Mouse (Mus musculus) megakaryocyte, adult 5-6 weeks (primary cell): ENCODE data around the gene Gimap3. TPM values are rescaled to one million over a fixed set of nuclear protein-coding genes. Genes with fewer than 3 reads are reported as not detected.

Experiments
- ATAC-seq: 2 replicates; pipeline ENCODE4 v1.8.0; 2016; ENCODE audit warnings: mild to moderate bottlenecking, inconsistent platforms; ENCODE audit not compliant: poor library complexity, severe bottlenecking
- total RNA-seq, 2 experiments: library from RNA; stranded (forward) in 1 of 2; stranded (reverse) in 1 of 2; fragments of 153-499, 151-499 nt in 1 of 2; fragments of 221-1000, 200-1000 nt in 1 of 2; gene quantifications; 2 replicates each; pipeline versions ENCODE4 v1.2.3 to v1.2.4; 2015 to 2017

Gene Gimap3
- total RNA-seq, 2 experiments from 2014 or later = 5.3 to 7.8 TPM

DNA sequence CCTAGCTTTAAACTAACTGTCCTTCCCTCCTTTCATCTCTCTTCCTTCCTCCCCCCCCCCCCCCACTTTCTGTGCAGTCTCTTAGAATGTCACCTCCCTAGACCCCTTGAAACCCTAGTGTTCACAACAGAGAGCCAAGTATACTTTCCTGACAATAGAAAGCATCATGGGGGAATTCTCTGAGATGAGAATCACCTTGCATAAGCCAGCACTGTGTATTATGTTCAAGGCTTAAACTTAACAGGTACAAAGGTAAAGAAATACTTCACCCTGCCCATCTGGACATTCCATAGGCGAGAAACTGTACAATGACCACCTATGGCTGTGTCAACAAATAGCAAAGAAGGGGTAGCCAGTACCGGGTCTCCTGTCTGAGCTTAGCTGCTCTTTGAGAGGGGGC, 25.2 kb downstream of the Gimap3 start:
- ATAC-seq = no peak

DNA sequence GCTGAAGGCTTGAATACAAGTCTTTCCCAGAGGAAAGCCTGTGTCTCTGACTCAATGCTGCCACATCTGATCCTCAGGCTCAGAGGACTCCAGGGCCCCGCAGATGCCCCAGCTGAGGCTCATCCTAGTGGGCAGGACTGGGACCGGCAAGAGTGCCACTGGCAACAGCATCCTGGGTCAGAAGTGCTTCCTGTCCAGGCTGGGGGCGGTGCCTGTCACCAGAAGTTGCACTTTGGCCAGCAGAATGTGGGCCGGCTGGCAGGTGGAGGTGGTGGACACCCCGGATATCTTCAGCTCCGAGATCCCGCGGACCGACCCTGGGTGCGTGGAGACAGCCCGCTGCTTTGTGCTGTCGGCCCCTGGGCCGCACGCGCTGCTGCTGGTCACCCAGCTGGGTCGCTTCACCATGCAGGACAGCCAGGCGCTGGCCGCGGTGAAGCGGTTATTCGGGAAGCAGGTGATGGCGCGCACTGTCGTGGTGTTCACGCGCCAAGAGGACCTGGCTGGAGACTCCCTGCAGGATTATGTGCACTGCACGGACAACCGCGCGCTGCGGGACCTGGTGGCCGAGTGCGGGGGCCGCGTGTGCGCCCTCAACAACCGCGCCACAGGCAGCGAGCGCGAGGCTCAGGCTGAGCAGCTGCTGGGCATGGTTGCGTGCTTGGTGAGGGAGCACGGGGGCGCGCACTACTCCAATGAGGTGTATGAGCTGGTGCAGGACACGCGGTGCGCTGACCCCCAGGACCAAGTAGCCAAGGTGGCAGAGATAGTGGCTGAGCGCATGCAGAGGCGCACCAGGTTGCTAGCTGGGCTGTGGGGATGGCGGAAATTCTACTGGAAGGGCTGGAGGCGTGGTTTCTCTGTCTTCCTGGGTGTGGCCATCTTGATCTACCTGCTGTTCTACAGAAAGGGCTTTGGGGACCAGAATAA, 28.0 kb downstream of the Gimap3 start:
- ATAC-seq = no peak

DNA sequence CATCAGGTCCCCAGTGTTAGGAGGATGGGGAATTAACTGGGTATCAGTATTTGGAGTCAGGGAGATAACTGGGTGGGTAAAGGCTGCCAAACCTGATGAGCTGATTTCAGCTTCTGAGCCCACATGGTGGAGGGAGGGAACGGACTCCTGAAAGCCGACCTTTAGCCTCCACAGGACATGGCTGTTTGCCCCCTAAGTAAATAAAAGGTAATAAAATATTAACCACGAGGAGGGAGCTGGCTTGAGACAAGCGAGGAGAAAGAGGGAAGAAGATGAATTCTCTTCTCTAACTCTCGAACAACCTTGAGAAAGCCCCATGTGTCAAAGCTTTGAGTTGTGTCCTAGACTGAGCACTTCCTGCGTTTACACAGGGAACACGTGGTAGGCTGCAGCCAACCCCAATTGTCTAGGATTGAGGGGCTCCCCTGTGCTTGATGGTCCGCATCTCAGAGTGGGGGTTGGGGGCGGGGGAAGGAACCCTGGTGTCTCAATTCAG, 28.9 kb downstream of the Gimap3 start:
- ATAC-seq = no peak

DNA sequence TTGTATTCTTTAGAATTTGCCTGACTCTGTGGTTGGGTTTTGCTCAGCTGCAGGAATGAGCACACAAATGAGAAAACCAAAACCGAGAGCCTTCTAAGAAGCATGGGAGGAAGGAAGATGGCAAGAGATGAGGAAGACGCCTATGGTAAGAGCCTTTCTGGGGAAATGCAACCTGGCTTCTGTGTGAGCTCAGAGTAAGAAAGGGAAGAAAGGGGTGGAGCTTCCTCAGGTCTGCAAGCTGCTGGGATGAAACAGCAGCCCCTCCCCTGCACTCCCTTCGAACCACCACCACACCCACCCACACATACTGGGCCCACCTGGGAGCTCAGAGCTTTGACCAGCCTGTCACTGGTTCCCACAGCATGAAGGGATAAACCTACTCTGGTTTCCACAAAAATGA, 29.4 kb downstream of the Gimap3 start:
- no peak for ATAC-seq

DNA sequence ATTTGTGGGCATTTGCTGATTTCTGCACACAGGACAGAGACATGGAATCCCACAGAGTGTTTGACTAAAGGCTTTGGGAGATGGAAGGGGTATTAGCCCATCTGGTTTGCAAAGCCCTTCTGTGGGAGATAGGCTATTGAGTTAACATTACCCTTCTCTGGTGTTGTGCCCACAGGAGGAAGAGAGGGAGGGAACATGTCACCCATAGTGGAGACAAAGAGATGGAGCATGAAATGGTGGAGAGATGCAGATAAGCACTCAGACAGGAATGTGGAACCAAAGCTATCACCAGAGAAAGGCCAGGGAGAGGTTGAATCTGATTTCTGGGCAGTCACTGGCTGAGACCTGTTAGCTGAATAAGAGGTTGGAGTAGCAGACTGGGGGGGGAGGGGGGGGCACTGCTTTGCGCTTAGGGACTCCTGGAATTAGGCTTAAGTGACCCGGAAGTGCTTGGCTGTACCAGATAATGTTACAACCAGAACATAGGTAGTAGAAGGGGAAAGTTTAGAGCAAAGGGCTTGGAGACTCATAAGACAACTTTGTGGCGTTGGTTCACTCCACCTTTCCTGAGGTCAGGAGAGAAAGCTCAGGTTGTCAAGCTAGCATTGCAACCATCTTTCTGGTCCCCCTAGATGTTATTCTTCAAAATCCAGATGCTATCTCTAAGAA, 30.0 kb downstream of the Gimap3 start:
- ATAC-seq = no peak

DNA sequence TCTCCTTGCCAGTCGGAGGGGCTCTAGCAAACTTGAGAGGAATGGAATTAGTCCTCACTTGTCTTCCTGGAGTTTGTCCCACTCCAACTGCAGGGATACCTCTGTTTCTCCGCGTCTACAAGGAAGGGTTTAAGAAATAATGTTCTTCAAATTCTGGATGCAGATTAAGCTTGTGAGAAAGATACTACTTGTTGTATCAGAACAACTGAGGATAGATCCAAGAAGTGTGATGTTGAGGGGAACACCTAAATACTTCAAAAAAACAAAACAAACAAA, 30.9 kb downstream of the Gimap3 start:
- no peak for ATAC-seq

DNA sequence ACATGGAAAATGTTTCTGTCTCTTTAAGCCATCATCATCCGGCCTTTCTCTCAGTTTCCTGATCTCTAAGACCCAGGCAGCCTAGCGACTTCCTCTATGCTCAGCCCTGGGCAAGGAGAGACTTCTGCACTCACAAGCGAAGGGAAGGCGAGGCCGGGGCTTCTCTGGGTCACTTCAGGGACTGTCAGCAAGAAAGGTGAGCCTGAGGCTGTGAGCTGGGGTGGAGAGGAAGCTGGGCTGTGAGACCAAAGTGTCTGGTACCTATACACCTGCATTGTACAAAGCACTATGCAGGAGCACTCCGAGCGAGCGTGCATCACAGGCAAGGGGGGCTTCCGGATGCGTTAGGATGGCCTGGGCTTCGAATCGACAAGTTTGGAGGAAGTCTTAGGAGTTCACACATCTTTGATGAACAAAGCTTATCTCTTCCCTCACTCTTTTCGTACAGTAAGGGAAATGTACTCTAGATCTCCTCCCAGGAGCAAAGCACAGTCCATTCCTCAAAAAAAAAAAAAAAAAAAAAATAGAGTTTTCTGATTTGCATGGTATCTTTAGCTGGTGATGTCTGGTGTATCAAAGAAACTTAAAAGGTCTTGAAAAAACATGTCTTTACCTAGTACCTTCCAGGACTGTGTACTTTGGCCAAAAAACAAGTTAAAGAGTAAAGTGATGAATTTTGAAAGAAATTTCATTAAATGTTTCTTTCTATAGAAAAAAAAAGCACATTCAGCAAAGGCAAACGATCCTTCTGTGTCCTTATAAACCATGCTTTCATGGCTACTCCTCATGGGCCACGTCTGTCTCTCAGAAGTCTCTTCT, 31.5 kb downstream of the Gimap3 start, which contains the start of gene Gimap1:
Gimap1 (plus strand) TSS at position 94 of the 819 bp plus-strand sequence.
- ATAC-seq = peak; percentile 64

DNA sequence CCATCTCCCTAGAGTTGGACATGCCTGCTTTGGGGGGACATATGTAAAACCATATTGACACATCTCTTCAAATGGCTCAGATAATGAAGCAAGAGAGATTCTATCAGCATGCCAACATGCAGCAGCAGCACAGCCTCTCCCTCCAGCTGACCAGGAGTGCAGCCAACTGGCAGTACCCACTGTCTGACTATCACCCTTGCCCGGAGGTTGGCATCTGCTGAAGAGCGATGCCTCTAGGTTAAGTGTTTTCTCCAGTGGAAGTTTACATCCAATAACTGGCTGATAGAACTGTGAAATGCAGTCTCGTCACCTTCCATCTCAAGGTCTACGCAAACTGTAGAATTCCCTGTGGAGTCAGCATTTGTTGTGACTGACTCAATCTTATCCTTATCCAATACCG, 33.0 kb downstream of the Gimap3 start:
- ATAC-seq = no peak

DNA sequence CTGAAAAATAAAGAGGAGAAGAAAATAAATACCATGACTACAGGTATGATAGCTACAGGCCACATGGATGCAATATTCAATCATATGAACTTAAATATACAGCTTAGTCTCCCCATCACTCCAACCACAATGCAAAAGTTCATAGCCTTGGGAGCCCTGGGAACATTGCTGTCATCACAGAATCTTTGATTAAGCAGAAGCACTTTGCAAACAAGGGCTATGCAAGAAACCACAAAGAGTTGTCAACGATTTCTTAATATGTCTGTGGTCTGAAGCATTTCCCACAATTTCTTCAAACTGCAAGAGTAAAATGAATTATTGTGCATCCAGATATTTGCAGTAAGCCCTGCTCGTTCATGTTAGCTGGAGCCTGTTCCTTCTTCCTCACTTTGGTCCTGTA, 33.6 kb downstream of the Gimap3 start:
- ATAC-seq = peak; percentile 31; the same call in 1 of the 2 replicates

DNA sequence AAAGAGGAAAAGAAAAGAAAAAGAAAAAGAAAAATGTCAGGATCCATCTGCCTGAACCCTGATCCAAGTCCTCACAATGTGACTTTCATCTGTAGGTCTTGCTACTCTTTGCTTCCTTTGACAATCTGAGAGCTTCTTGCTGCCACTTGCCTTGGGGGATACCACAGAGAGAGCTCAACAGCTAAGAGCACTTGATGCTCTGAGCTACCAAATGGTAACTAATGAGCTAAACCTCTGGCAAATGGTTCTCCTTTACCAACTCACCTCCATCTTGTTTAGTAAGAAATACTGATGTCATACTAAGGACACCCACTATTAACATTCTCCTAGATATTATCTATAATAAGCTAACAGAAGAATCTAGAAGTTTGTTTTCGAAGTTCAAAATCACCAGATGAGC, 37.0 kb downstream of the Gimap3 start:
- no peak for ATAC-seq

DNA sequence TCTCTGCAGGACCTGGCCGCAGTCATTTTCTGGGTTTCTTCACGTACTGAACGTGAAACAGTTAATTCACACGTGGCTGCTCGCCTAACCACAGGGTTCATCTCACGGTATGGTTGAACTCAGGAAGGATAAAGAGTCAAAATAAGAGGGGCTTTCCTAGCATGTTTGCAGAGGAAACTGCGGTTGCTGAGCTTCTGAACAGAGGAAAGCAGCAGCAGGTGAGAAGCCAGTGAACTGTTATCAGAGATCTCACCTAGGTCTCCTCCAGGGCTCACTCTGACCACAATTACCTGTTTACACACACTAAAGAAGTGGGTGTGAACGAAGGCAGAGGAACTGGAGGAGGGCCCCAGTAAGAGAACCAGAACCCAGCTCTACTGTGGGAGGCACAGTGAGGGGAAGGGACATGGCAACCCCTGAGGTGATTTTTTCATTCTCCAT, 37.8 kb downstream of the Gimap3 start:
- peak; percentile 68 for ATAC-seq

DNA sequence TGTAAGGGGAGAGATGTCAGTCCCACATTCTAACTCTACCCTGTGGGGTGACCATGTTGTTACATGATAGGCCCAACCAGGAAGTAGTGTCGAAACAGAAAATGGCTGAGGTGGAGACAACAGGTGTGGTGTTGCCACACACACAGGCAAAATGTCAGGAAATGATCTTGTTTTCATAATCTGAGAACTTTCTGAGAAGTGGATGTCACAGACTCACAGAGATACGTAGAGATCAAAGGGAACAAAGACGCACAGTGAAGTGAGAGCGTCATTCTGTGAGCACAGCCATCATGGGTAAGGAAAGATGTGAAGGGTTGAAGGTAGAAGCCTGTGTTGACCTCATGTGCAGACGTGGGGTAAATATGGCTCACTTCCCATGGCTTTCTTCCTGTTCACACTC, 42.9 kb downstream of the Gimap3 start:
- peak; percentile 36 for ATAC-seq

DNA sequence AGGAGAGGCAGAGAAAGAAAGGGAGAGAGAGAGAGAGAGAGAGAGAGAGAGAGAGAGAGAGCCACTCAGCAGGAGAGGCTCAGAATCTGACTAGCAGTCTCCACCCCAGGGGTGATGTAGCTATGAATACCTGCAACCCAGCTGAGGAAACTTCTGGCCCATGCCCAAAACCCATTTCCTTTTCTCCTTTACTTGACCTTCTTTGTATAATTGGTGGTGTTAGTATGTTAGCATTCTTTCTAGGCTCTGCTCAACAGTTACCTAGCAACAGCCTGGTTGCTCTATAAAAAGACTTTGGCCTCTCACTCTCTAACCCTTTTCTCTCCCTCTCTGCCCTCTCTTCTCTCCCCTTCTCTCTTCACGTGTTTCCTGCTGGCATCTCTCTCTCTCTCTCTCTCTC, 45.2 kb downstream of the Gimap3 start:
- ATAC-seq = peak; percentile 49

DNA sequence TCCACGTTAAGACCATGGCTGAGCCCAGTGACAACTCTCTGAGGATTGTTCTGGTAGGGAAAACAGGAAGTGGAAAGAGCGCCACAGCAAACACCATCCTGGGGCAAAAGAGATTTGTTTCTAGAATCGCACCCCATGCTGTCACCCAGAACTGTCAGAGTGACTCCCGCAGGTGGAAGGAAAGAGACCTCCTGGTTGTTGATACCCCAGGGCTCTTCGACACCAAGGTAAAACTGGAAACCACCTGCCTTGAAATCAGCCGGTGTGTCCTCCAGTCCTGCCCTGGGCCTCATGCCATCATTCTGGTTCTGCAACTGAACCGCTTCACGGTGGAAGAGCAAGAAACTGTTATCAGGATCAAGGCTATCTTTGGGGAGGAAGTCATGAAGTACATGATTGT, 47.2 kb downstream of the Gimap3 start:
- ATAC-seq = peak; percentile 20; the same call in 1 of the 2 replicates

DNA sequence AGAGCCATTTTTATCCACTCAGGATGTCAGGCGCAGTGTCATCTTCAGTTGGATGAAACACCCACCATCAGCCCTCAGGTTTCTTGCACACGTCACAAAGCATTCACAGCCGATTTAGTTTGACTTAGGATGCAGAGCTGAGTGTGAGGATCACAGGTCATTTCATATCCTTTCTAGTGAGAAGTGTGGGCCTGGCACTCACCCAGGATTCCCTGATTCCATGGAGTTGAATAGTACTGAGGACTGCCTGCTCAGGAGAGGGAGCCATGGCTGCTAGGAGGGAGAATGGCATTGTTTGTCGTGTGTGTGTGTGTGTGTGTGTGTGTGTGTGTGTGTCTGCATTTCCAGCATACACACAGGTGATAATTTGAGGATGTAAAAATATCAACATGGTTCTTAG, 50.3 kb downstream of the Gimap3 start:
- ATAC-seq = no peak

DNA sequence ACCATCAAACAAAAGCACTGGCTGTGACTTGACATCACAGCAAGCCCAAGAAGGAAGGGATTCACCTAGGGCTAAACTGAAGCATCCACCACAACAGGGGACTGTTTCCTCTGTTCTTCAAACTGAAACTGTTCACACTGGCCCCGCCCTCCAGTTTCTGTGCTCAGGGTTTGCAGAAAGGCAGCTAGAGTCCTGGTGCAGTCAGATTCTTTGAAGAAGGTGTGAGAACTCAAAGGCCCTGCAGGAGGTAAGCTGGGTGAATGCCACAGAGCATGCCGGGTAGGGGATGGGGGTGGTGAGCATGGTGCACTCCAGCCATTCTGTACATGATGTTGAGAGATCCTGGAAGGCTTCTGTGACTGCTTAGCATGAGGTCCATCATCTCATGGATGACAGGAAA, 52.2 kb downstream of the Gimap3 start, which contains the start of the genes Gm28053 and Gimap7:
Gm28053 (plus strand) TSS at position 153 of the 400 bp plus-strand sequence.
Gimap7 (plus strand) TSS at position 167 of the 400 bp plus-strand sequence.
- ATAC-seq = peak; percentile 80

Other genes with a start within 250 kb of the Gimap3 start
- gene Atp6v0e2, start 233.2 kb downstream of the Gimap3 start, total RNA-seq (2015) = not detected in 2 replicates
- gene Atp6v0e2, start 233.2 kb downstream of the Gimap3 start, total RNA-seq (2017) = 0.48 TPM in 1 of 2 replicates, not detected in the other
- 13.4 and 14.3 TPM in 2 replicates for gene Lrrc61, start 216.1 kb downstream of the Gimap3 start, total RNA-seq (2015)
- 9.7 and 11.3 TPM in 2 replicates for gene Lrrc61, start 216.1 kb downstream of the Gimap3 start, total RNA-seq (2017)
- 0.74 TPM in 1 of 2 replicates, not detected in the other for gene Rarres2, start 198.1 kb downstream of the Gimap3 start, total RNA-seq (2015)
- gene Rarres2, start 198.1 kb downstream of the Gimap3 start, total RNA-seq (2017) = 0.15 and 0.94 TPM in 2 replicates
- gene Gm45021, start 181.2 kb downstream of the Gimap3 start, total RNA-seq (2015) = not detected in 2 replicates
- gene Gm45021, start 181.2 kb downstream of the Gimap3 start, total RNA-seq (2017) = not detected in 2 replicates
- gene Repin1, start 177.0 kb downstream of the Gimap3 start, total RNA-seq (2015) = 1.8 and 2.7 TPM in 2 replicates
- gene Repin1, start 177.0 kb downstream of the Gimap3 start, total RNA-seq (2017) = 4.0 and 4.3 TPM in 2 replicates
- not detected in 2 replicates for gene Gm44965, start 176.9 kb downstream of the Gimap3 start, total RNA-seq (2015)
- not detected in 2 replicates for gene Gm44965, start 176.9 kb downstream of the Gimap3 start, total RNA-seq (2017)
- gene Zfp775, start 168.8 kb downstream of the Gimap3 start, total RNA-seq (2015) = 0.45 and 0.82 TPM in 2 replicates
- gene Zfp775, start 168.8 kb downstream of the Gimap3 start, total RNA-seq (2017) = 1.8 and 6.3 TPM in 2 replicates
- not detected in 2 replicates for gene AI854703, start 144.1 kb downstream of the Gimap3 start, total RNA-seq (2015)
- not detected in 2 replicates for gene AI854703, start 144.1 kb downstream of the Gimap3 start, total RNA-seq (2017)
- 2.8 and 2.9 TPM in 2 replicates for gene Gimap8, start 123.6 kb downstream of the Gimap3 start, total RNA-seq (2015)
- 4.9 and 8.0 TPM in 2 replicates for gene Gimap8, start 123.6 kb downstream of the Gimap3 start, total RNA-seq (2017)
- gene Gimap9, start 94.7 kb downstream of the Gimap3 start, total RNA-seq (2015) = 5.0 and 11.2 TPM in 2 replicates
- 8.9 and 10.4 TPM in 2 replicates for gene Gimap9, start 94.7 kb downstream of the Gimap3 start, total RNA-seq (2017)
- gene Gimap4, start 86.3 kb downstream of the Gimap3 start, total RNA-seq (2015) = 24.2 and 24.8 TPM in 2 replicates
- gene Gimap4, start 86.3 kb downstream of the Gimap3 start, total RNA-seq (2017) = 46.0 and 76.0 TPM in 2 replicates
- gene Gimap6, start 62.6 kb downstream of the Gimap3 start, total RNA-seq (2015) = 6.2 and 10.6 TPM in 2 replicates
- gene Gimap6, start 62.6 kb downstream of the Gimap3 start, total RNA-seq (2017) = 15.7 and 23.1 TPM in 2 replicates
- gene Gm28053, start 52.2 kb downstream of the Gimap3 start, total RNA-seq (2015) = 0.68 TPM in 1 of 2 replicates, not detected in the other
- gene Gm28053, start 52.2 kb downstream of the Gimap3 start, total RNA-seq (2017) = 7.3 and 16.2 TPM in 2 replicates
- 1.5 and 3.5 TPM in 2 replicates for gene Gimap7, start 52.2 kb downstream of the Gimap3 start, total RNA-seq (2015)
- gene Gimap7, start 52.2 kb downstream of the Gimap3 start, total RNA-seq (2017) = 3.9 TPM in 2 replicates
- gene Gimap1, start 31.8 kb downstream of the Gimap3 start, total RNA-seq (2015) = 5.0 and 5.8 TPM in 2 replicates
- gene Gimap1, start 31.8 kb downstream of the Gimap3 start, total RNA-seq (2017) = 5.3 and 14.2 TPM in 2 replicates
- gene Gimap5, start 24.7 kb downstream of the Gimap3 start, total RNA-seq (2015) = 4.7 and 5.7 TPM in 2 replicates
- 4.5 and 11.2 TPM in 2 replicates for gene Gimap5, start 24.7 kb downstream of the Gimap3 start, total RNA-seq (2017)
- 33.4 and 35.5 TPM in 2 replicates for gene Tmem176a, start 70.1 kb upstream of the Gimap3 start, total RNA-seq (2015)
- 16.5 and 20.0 TPM in 2 replicates for gene Tmem176a, start 70.1 kb upstream of the Gimap3 start, total RNA-seq (2017)
- 74.3 and 79.2 TPM in 2 replicates for gene Tmem176b, start 70.6 kb upstream of the Gimap3 start, total RNA-seq (2015)
- 81.4 and 85.0 TPM in 2 replicates for gene Tmem176b, start 70.6 kb upstream of the Gimap3 start, total RNA-seq (2017)
- not detected in 2 replicates for gene Aoc1, start 102.0 kb upstream of the Gimap3 start, total RNA-seq (2015)
- not detected in 2 replicates for gene Aoc1, start 102.0 kb upstream of the Gimap3 start, total RNA-seq (2017)
- gene 1600015I10Rik, start 159.0 kb upstream of the Gimap3 start, total RNA-seq (2015) = not detected in 2 replicates
- not detected in 2 replicates for gene 1600015I10Rik, start 159.0 kb upstream of the Gimap3 start, total RNA-seq (2017)
- not detected in 2 replicates for gene Doxl2, start 204.1 kb upstream of the Gimap3 start, total RNA-seq (2015)
- gene Doxl2, start 204.1 kb upstream of the Gimap3 start, total RNA-seq (2017) = not detected in 2 replicates
- gene Svs1, start 216.0 kb upstream of the Gimap3 start, total RNA-seq (2015) = not detected in 2 replicates
- not detected in 2 replicates for gene Svs1, start 216.0 kb upstream of the Gimap3 start, total RNA-seq (2017)